Mouse (Mus musculus): Measurements from ENCODE around the gene Cxcl13.

The Cxcl13 gene

DNA sequence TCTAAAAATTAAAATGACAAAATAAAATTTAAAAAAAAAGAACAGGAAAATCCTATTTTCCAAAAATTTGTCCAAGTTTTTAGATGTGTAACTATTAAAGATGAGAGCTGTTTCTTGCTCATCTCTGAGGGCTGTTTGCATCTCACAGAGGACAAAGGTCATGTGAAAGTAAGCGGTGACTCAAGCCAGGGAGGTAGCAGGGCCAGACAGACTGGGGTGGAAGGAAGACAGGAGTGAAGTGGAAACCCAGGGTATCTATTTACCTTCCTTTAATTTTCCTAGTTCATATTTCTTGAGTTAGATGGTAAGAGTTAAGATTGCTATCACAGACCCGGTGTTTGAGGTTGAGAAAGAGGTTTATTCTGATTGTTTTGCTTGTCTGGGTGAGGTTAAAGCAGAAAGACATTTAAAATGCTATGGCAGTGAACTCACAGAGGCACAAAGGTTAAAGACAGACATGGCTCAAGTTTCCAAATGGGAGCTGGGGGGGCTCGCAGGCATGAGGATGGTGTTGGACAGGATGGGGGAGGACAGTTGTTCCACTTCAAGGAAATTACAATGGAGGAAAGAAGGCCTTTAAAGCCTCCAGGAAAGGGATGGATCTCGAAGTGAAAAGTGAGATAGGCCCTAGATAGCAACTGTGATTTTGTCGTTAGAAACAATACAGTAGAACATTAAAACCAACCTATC lies 27.2 kb downstream of the Cxcl13 start:
- no peak for DNase-seq (ENCODE audit: low read depth, low spot score)

- DNase-seq (ENCODE audit: low read depth, low spot score), result no peak
Measured at GRCm38 (mm10) chr5:95991339-95992292, 34.9 kb downstream of the Cxcl13 start.

DNA sequence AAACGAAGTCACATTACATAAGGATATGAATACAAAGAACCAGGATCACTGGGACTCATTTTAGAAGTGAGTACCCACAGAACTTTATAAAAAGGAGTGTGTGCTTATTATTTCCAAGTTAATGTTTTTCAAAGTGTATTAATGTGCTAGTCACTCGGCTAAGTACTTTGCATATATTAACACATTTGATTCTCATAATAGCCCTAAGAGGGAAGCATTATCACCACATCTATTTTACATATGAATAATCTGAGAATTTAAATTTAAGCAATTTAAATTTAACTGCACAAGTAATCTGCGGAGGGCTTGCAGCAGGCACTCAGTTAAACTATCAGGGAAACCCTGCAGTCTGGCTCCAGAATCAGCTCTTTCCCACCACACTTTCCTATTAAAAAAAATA lies 40.5 kb downstream of the Cxcl13 start:
- DNase-seq (ENCODE audit: low read depth, low spot score), result no peak

GRCm38 (mm10) chr5:96003348-96003747 lies 46.6 kb downstream of the Cxcl13 start:
- DNase-seq (ENCODE audit: low read depth, low spot score), result no peak

DNA sequence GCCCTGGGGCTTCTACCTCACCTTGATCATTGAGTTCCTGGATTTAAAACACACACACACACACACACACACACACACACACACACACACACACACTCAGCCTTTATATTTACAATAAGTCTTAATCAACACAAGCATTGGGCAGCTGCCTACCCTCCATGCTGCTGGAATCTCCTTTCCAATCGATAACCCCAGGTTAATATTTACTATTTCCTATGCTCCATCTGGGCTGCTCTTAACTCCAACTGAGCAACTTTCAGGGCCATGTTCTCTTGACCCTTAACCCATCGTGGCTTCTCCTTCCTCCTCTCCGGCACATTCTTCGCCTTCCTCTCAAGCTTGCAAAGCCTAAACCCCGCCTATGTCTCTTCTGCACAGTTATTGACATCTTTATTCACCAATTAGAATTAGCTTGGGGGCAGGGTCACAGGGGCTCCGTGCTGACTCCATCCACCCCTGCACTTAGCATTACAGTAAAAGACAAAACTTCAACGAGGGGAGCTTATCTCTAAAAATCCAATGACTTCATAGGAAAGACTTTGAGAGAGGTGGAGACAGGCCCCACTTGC lies 51.6 kb downstream of the Cxcl13 start:
- DNase-seq (ENCODE audit: low read depth, low spot score), result no peak

GRCm38 (mm10) chr5:96009076-96009475 lies 52.3 kb downstream of the Cxcl13 start:
- no peak for DNase-seq (ENCODE audit: low read depth, low spot score)
